Mouse (Mus musculus): ENCODE measurements around the gene Ncf4. TPM values are rescaled to one million over a fixed set of nuclear protein-coding genes. Genes with fewer than 3 reads are reported as not detected.

Ncf4 gene
- polyA plus RNA-seq, 1 experiment = 0.10 TPM

DNA sequence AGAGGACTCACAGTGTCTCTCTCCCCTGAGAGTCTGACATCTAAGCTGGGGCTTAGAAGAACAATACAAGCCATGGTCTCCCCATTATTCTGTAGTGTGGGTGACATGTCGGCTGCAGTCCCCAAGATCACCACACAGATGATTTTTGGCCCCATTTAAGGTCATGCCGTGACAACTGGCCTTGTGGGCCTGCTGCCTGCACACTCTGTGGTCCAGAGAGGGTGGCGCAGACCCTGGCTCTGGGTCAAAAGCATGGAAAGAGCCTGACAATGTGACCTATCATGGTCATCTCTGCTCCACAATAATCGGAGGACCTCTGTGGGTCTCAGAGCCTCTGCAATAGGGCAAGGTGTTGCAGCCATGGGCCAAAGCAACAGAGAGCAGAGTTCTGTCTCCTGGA, 49.1 kb downstream of the Ncf4 start:
- no peak for TF ChIP-seq GATA1 (IDR thresholded peaks at IDR 0.05; ENCODE audit: low read length)

DNA sequence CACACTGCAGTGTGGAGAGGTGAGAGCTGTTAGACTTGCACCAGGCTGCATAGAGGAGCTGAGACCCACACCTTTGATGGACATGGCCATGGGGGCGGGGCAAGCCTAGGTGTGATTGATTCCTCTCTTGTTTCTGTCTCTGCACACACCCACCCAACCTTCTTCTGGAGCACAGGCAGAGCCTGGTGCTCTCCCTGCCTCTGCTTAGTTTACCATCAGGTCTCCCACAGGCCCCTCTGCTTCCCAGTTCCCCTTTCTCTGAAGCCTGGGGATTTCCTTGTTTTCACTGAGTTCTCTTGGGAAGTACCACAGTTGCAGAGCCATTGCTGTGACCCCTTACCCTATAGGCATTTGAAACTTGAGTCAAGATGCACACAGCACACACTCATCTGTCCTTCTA, 54.0 kb downstream of the Ncf4 start:
- TF ChIP-seq GATA1 (IDR thresholded peaks at IDR 0.05; ENCODE audit: low read length) = no peak

DNA sequence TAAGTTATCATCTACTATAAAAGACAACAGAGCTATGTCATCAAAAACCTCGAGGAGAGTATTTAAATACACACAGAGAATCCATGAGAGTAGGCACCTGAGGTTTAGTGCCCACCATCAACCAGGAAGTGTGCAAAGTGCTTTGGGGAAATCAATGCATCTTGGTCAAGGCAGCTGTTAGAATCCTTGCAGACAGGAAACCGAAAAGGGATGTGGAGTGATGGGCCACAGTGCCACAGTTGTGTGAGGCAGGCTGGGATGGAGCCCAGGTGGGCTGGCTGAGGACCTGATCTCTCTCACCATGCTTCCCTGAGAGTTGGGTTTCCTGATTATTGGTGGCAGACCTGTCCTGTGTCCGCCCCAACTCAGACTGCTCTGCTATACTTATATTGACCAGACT, 55.0 kb downstream of the Ncf4 start:
- no peak for TF ChIP-seq GATA1 (IDR thresholded peaks at IDR 0.05; ENCODE audit: low read length)

DNA sequence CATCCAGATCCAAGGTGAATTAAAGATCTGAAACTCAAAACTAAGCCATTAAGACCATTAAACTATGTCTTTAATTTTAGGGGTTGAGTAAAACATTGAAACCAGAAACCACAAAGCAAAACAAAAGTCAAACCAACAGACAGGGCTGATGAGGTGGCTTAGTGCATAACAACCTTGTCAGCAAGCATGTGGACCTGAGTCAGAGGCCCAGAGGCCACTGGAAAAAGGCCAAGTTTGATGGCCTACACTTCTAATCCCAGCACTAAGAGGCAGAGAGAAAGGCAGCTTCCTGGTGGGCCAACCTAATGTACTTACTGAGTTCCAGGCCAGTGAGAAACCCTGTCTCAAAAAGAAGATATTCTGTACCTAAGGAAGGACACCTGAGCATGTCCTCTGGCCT, 56.2 kb downstream of the Ncf4 start:
- TF ChIP-seq GATA1 (IDR thresholded peaks at IDR 0.05; ENCODE audit: low read length) = no peak

DNA sequence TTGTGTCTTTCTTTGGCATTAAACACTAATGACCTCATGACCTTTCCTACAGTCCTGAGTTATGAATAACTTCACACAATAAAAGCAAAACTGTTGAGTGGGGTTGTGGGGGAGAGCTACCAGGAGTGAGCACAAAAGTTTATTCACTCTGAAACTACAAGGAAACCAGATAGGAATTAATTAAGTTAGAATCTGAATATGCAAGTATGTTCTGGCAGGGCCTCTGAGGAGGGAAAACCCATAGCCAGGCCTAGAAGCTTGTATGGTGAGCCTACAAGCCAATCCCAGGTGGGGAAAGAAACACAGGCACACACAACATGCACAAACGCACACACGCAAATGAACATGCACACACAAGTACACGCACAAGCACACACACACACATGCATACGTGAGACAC, 58.1 kb downstream of the Ncf4 start:
- TF ChIP-seq GATA1 (IDR thresholded peaks at IDR 0.05; ENCODE audit: low read length) = no peak

DNA sequence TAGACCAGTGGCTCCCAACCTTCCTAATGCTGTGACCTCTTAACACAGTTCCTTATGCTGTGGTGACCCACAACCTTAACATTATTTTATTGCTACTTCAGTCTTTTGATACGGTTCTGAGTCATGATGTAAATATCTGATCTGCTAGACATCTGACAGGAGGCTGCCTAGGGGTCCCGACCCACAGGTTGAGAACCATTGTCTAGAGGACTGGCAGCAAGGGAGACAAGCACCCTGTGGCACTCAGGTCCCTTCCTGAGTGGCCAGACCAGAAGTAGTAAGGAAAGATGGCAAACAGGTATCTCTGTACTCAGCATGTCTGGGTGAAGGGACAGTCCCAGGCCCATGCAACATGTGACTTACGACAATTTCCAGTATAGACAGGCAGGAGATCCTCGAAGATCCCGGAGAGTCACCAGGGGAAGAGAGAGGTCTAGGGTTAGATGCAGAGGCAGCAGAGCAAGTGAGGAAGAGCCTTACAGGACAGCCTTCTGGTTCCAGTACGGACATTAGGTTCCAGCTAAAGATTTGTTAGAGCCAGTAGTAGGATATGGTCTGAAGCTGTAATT, 59.1 kb downstream of the Ncf4 start:
- no peak for TF ChIP-seq GATA1 (IDR thresholded peaks at IDR 0.05; ENCODE audit: low read length)

DNA sequence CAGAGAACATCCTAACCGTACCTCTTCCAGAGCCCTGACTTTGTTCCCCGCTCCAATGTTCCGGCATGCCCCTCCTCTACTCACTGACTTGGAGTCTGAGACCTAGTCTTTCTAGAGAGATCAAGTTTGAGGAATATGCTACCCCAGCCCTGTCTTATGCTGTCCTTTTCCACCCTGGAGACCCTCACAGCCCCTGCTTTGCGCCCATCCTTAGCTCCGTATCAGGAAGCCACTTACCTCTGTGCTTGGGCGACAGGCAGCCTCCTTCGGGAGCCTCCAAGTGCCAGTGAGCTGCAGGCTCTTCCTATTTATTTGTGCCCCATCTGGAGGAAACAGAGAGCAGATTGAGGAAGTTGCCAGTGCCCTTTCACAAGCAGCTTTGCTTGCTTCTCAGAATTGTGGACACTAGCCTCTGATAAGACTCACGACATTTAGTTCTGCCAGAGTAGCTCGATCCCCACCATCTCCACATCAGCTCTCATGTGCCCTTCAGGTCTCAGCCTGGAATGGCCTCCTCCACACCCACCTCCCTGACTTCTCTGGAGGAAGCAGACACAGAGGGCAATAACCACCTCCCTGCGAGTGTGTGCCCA, 60.8 kb downstream of the Ncf4 start, which contains the start of gene Csf2rb2:
Csf2rb2 (minus strand) TSS at position 381 of the 593 bp plus-strand sequence.
- no peak for TF ChIP-seq GATA1 (IDR thresholded peaks at IDR 0.05; ENCODE audit: low read length)

DNA sequence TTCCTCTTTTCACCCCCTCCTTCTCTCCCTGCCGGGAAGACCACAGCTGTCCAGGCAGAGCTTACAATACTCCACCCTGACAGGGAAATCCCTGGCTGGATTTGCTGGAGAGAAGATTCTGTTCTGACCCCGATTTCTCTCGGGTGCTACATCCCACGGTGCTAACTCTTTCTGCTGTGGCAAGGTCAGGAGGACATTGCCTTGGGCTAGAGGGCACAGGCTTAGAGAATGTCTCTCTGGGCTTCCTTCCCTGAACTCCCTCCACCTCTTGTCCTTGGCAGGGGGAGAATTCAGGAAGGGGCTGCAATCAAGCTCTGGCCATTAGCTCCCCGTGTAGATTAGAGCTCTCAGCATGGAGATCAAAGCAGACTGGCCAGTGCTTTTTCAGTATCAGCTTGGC, 65.3 kb downstream of the Ncf4 start:
- no peak for TF ChIP-seq GATA1 (IDR thresholded peaks at IDR 0.05; ENCODE audit: low read length)

DNA sequence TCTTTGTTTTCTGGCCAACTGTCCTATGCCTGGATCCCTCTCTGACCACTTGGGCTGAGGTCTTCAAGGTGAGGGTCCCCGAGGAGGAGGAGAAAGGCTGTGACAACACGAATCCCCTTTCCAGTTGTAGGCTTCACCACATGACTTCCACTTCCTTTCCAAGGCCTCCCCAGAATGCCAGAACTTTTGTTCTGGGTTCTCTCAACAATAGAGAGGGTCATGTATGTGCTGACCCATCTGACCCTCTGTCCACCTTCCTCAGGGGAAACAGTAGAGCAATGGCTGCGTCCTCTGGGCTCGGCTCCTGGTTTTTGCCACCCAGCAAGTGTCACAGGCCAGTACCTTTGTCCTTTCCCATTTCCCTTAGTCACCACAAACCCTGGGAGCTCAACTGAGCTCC, 66.4 kb downstream of the Ncf4 start:
- TF ChIP-seq GATA1 (IDR thresholded peaks at IDR 0.05; ENCODE audit: low read length) = no peak

Other genes starting within 250 kb of the Ncf4 start
- not detected in 2 replicates for gene Cacng2, start 124.8 kb upstream of the Ncf4 start, polyA plus RNA-seq (2012)
- 126 and 153 TPM in 2 replicates for gene Ift27, start 70.7 kb upstream of the Ncf4 start, polyA plus RNA-seq (2012)
- not detected in 2 replicates for gene Pvalb, start 38.4 kb upstream of the Ncf4 start, polyA plus RNA-seq (2012)
- 1.8 and 2.3 TPM in 2 replicates for gene Csf2rb2, start 60.9 kb downstream of the Ncf4 start, polyA plus RNA-seq (2012)
- 14.2 and 25.8 TPM in 2 replicates for gene Csf2rb, start 81.0 kb downstream of the Ncf4 start, polyA plus RNA-seq (2012)
- not detected in 2 replicates for gene Tex33, start 151.1 kb downstream of the Ncf4 start, polyA plus RNA-seq (2012)
- gene Tst, start 161.1 kb downstream of the Ncf4 start, polyA plus RNA-seq (2012) = 4.8 and 4.9 TPM in 2 replicates
- gene Mpst, start 161.6 kb downstream of the Ncf4 start, polyA plus RNA-seq (2012) = 123 and 135 TPM in 2 replicates
- gene Kctd17, start 183.8 kb downstream of the Ncf4 start, polyA plus RNA-seq (2012) = not detected in 2 replicates
- not detected in 2 replicates for gene Tmprss6, start 223.8 kb downstream of the Ncf4 start, polyA plus RNA-seq (2012)